Mouse (Mus musculus) MEL (cell line): ENCODE results near the gene Casr. TPM values are rescaled to one million over a fixed set of nuclear protein-coding genes. Genes with fewer than 3 reads are reported as not detected.

ENCODE experiments used
- DNase-seq: peaks from one replicate; pipeline ENCODE4 v3.0.0; 2011; ENCODE audit warnings: low read depth, low spot score
- H3K27ac ChIP-seq: 2 replicates; pipeline ENCODE4 v1.5.1; 2012; ENCODE audit warnings: low read depth, mild to moderate bottlenecking, control low read depth, low read length, moderate library complexity; ENCODE audit not compliant: control insufficient read depth
- H3K27me3 ChIP-seq, 2 experiments: fragments of 150-350 bp in 1 of 2; sonication (generic) in 1 of 2; 2 replicates each; pipeline ENCODE4 v1.6.1; 2012; ENCODE audit warnings: low read length in 2 of 2, mild to moderate bottlenecking in 2 of 2, improper control_type of control experiment in 1 of 2, moderate library complexity in 1 of 2; ENCODE audit not compliant: insufficient read depth in 2 of 2, control insufficient read depth in 1 of 2
- H3K36me3 ChIP-seq, 2 experiments: 2 replicates each; pipeline ENCODE4 v1.6.1; 2012 to 2014; ENCODE audit warnings: low read length in 2 of 2, improper control_type of control experiment in 1 of 2, inconsistent platforms in 1 of 2, mild to moderate bottlenecking in 1 of 2; ENCODE audit not compliant: insufficient read depth in 2 of 2, control insufficient read depth in 1 of 2
- H3K4me1 ChIP-seq, 2 experiments: fragments of 150-350 bp in 1 of 2; sonication (generic) in 1 of 2; 2 replicates each; pipeline ENCODE4 v1.6.1; 2012; ENCODE audit warnings: low read length in 2 of 2, improper control_type of control experiment in 1 of 2, mild to moderate bottlenecking in 1 of 2; ENCODE audit not compliant: insufficient read depth in 2 of 2, control insufficient read depth in 1 of 2
- H3K4me3 ChIP-seq, 2 experiments: fragments of 150-350 bp in 1 of 2; sonication (generic) in 1 of 2; 2 replicates each; pipeline ENCODE4 v1.5.1; 2012; ENCODE audit warnings: low read depth in 2 of 2, low read length in 2 of 2, mild to moderate bottlenecking in 2 of 2, moderate library complexity in 2 of 2, control low read depth in 1 of 2, improper control_type of control experiment in 1 of 2; ENCODE audit not compliant: control insufficient read depth in 1 of 2, insufficient read depth in 1 of 2
- H3K79me2 ChIP-seq: 2 replicates; pipeline ENCODE4 v1.6.1; 2012; ENCODE audit warnings: mild to moderate bottlenecking, low read length, moderate library complexity; ENCODE audit not compliant: control insufficient read depth, poor library complexity, insufficient read depth
- H3K9ac ChIP-seq: 2 replicates; pipeline ENCODE4 v1.6.1; 2012; ENCODE audit warnings: low read depth, mild to moderate bottlenecking, control low read depth, low read length, moderate library complexity; ENCODE audit not compliant: control insufficient read depth, poor library complexity, severe bottlenecking
- H3K9me3 ChIP-seq: fragments of 150-350 bp; sonication (generic); replicated peaks from 2 replicates; pipeline ENCODE4 v1.6.1; 2012; ENCODE audit warnings: mild to moderate bottlenecking, low read length, improper control_type of control experiment, moderate library complexity; ENCODE audit not compliant: insufficient read depth
- BHLHE40 ChIP-seq: IDR thresholded peaks from 2 replicates; pipeline ENCODE4 v1.6.1; 2012; ENCODE audit warnings: low read depth, mild to moderate bottlenecking, inconsistent platforms, low read length, improper control_type of control experiment, borderline replicate concordance
- CHD2 ChIP-seq: IDR thresholded peaks from 2 replicates; pipeline ENCODE4 v1.6.1; 2011; ENCODE audit warnings: low read length, improper control_type of control experiment
- CTCF ChIP-seq, 3 experiments: IDR thresholded peaks in 2 of 3; conservative IDR thresholded peaks in 1 of 3; 2 replicates each; pipeline ENCODE4 v1.5.1; 2011 to 2012; ENCODE audit warnings: low read length in 3 of 3, low read depth in 2 of 3, mild to moderate bottlenecking in 2 of 3, improper control_type of control experiment in 1 of 3, inconsistent platforms in 1 of 3, mixed read lengths in 1 of 3, moderate library complexity in 1 of 3; ENCODE audit not compliant: control insufficient read depth in 1 of 3, insufficient read depth in 1 of 3, poor library complexity in 1 of 3, severe bottlenecking in 1 of 3
- E2F4 ChIP-seq: IDR thresholded peaks from 2 replicates; pipeline ENCODE4 v1.6.1; 2011; ENCODE audit warnings: low read depth, low read length, improper control_type of control experiment, borderline replicate concordance
- ELF1 ChIP-seq: IDR thresholded peaks from 2 replicates; pipeline ENCODE4 v1.6.1; 2014; ENCODE audit warnings: low read depth, mild to moderate bottlenecking, inconsistent platforms, low read length, improper control_type of control experiment, moderate library complexity
- ETS1 ChIP-seq: IDR thresholded peaks from 2 replicates; pipeline ENCODE4 v1.6.1; 2012; ENCODE audit warnings: low read depth, mild to moderate bottlenecking, inconsistent platforms, low read length, improper control_type of control experiment, moderate library complexity
- GABPA ChIP-seq: IDR thresholded peaks from 2 replicates; pipeline ENCODE4 v1.6.1; 2012; ENCODE audit warnings: low read depth, mild to moderate bottlenecking, inconsistent platforms, low read length, improper control_type of control experiment, moderate library complexity
- HCFC1 ChIP-seq: IDR thresholded peaks from 2 replicates; pipeline ENCODE4 v1.6.1; 2012; ENCODE audit warnings: low read depth, mild to moderate bottlenecking, inconsistent platforms, low read length, improper control_type of control experiment, moderate library complexity
- JUND ChIP-seq: IDR thresholded peaks from 2 replicates; pipeline ENCODE4 v1.6.1; 2011; ENCODE audit warnings: low read depth, mild to moderate bottlenecking, improper control_type of control experiment, low read length
- MAFK ChIP-seq: IDR thresholded peaks from 2 replicates; pipeline ENCODE4 v1.6.1; 2011; ENCODE audit warnings: low read depth, mild to moderate bottlenecking, low read length, improper control_type of control experiment, borderline replicate concordance
- MAX ChIP-seq: IDR thresholded peaks from 2 replicates; pipeline ENCODE4 v1.6.1; 2011; ENCODE audit warnings: low read length, improper control_type of control experiment
- MAZ ChIP-seq: IDR thresholded peaks from 2 replicates; pipeline ENCODE4 v1.6.1; 2012; ENCODE audit warnings: low read depth, mild to moderate bottlenecking, inconsistent platforms, low read length, improper control_type of control experiment
- MXI1 ChIP-seq: IDR thresholded peaks from 2 replicates; pipeline ENCODE4 v1.6.1; 2011; ENCODE audit warnings: mild to moderate bottlenecking, low read depth, low read length, improper control_type of control experiment
- MYC ChIP-seq: IDR thresholded peaks from 2 replicates; pipeline ENCODE4 v1.6.1; 2011; ENCODE audit warnings: low read depth, mild to moderate bottlenecking, low read length, improper control_type of control experiment, moderate library complexity
- NELFE ChIP-seq: IDR thresholded peaks from 2 replicates; pipeline ENCODE4 v1.6.1; 2011; ENCODE audit warnings: low read depth, low read length, improper control_type of control experiment
- NRF1 ChIP-seq: IDR thresholded peaks from 2 replicates; pipeline ENCODE4 v1.6.1; 2014; ENCODE audit warnings: low read depth, mild to moderate bottlenecking, inconsistent platforms, low read length, improper control_type of control experiment, moderate library complexity; ENCODE audit not compliant: poor library complexity, insufficient read depth, severe bottlenecking
- POLR2A ChIP-seq, 2 experiments: IDR thresholded peaks; 2 replicates each; pipeline ENCODE4 v1.6.1; 2011 to 2012; ENCODE audit warnings: low read length in 2 of 2, mild to moderate bottlenecking in 2 of 2, control low read depth in 1 of 2, improper control_type of control experiment in 1 of 2, low read depth in 1 of 2, moderate library complexity in 1 of 2; ENCODE audit not compliant: control insufficient read depth in 1 of 2, insufficient read depth in 1 of 2, poor library complexity in 1 of 2
- POLR2AphosphoS2 ChIP-seq: IDR thresholded peaks from 2 replicates; pipeline ENCODE4 v1.6.1; 2011; ENCODE audit warnings: low read length, improper control_type of control experiment
- RCOR1 ChIP-seq: IDR thresholded peaks from 2 replicates; pipeline ENCODE4 v1.6.1; 2012; ENCODE audit warnings: low read depth, mild to moderate bottlenecking, inconsistent platforms, low read length, improper control_type of control experiment
- SIN3A ChIP-seq: IDR thresholded peaks from 2 replicates; pipeline ENCODE4 v1.6.1; 2012; ENCODE audit warnings: low read length, improper control_type of control experiment, inconsistent platforms
- SMC3 ChIP-seq: IDR thresholded peaks from 2 replicates; pipeline ENCODE4 v1.6.1; 2011; ENCODE audit warnings: low read depth, low read length, improper control_type of control experiment
- TBP ChIP-seq: IDR thresholded peaks from 2 replicates; pipeline ENCODE4 v1.8.0; 2011; ENCODE audit warnings: low read depth, low read length, improper control_type of control experiment
- TCF12 ChIP-seq: IDR thresholded peaks from 2 replicates; pipeline ENCODE4 v1.6.1; 2014; ENCODE audit warnings: low read depth, mild to moderate bottlenecking, inconsistent platforms, low read length, improper control_type of control experiment, moderate library complexity
- UBTF ChIP-seq: IDR thresholded peaks from 2 replicates; pipeline ENCODE4 v1.6.1; 2012; ENCODE audit warnings: low read depth, mild to moderate bottlenecking, inconsistent platforms, low read length, improper control_type of control experiment, moderate library complexity, borderline replicate concordance; ENCODE audit not compliant: insufficient read depth
- USF1 ChIP-seq: IDR thresholded peaks from 2 replicates; pipeline ENCODE4 v1.6.1; 2014; ENCODE audit warnings: low read depth, mild to moderate bottlenecking, inconsistent platforms, low read length, improper control_type of control experiment, moderate library complexity
- USF2 ChIP-seq, 2 experiments: IDR thresholded peaks; 2 replicates each; pipeline ENCODE4 v1.6.1; 2011 to 2012; ENCODE audit warnings: improper control_type of control experiment in 2 of 2, low read length in 2 of 2, borderline replicate concordance in 1 of 2, inconsistent platforms in 1 of 2, low read depth in 1 of 2, mild to moderate bottlenecking in 1 of 2; ENCODE audit not compliant: insufficient read depth in 1 of 2
- ZC3H11A ChIP-seq: IDR thresholded peaks from 2 replicates; pipeline ENCODE4 v1.6.1; 2012; ENCODE audit warnings: low read depth, mild to moderate bottlenecking, inconsistent platforms, low read length, improper control_type of control experiment
- ZMIZ1 ChIP-seq: IDR thresholded peaks from 2 replicates; pipeline ENCODE4 v1.6.1; 2012; ENCODE audit warnings: low read depth, mild to moderate bottlenecking, inconsistent platforms, low read length, improper control_type of control experiment, moderate library complexity
- polyA plus RNA-seq, 2 experiments: library from polyadenylated mRNA; stranded (reverse) in 1 of 2; unstranded in 1 of 2; fragments of >175 nt in 1 of 2; fragments of >200 nt in 1 of 2; gene quantifications; 2 replicates each; pipeline versions ENCODE4 v1.2.1 to v1.2.4; 2012; ENCODE audit warnings: low replicate concordance in 2 of 2, low read depth in 1 of 2; ENCODE audit not compliant: insufficient read length in 2 of 2, insufficient read depth in 1 of 2, missing spikeins in 1 of 2
- total RNA-seq: library from RNA; depleted of rRNA; stranded (reverse); fragments of 300-350 nt; gene quantifications from 2 replicates; pipeline ENCODE4 v1.2.3, GENCODE M21; 2012

Gene Casr
- total and polyA plus RNA-seq, 3 experiments, result not detected

GRCm38 (mm10) chr16:36532046-36532445 is 29.9 kb downstream of the Casr start:
- Histone ChIP-seq H3K9ac (no peak overlapping the region), H3K79me2 (no peaks in the 10 kb centered on the region), H3K4me3 (no peak overlapping the region), H3K36me3 (no peaks in the 10 kb centered on the region), H3K4me1 (no peaks in the 10 kb centered on the region), H3K27me3 (no peaks in the 10 kb centered on the region; a peak in 1 of 4 replicates), H3K27ac (no peak overlapping the region), H3K9me3 (no peaks in the 10 kb centered on the region)
- TF ChIP-seq USF1 (no peak), MAZ (no peak), ZMIZ1 (no peak), RCOR1 (no peak), BHLHE40 (no peak), MXI1 (no peak), TCF12 (no peak), USF2 (IDR thresholded peaks at IDR 0.05; ENCODE audit: borderline replicate concordance in 1 of 2, insufficient read depth in 1 of 2, low read depth in 1 of 2, low read length in 2 of 2) (no peak), NRF1 (no peak), ELF1 (no peak), SIN3A (no peak), UBTF (no peak), CHD2 (no peak), GABPA (no peak), SMC3 (no peak), MAFK (no peak), ZC3H11A (no peak), MYC (no peak), E2F4 (no peak), HCFC1 (no peak)
- DNase-seq, result no peak

- H3K27me3 ChIP-seq, result no peaks in the 10 kb centered on the region; a peak in 1 of 4 replicates
- no peaks in the 10 kb centered on the region for H3K36me3 ChIP-seq
- H3K9ac ChIP-seq, result no peak overlapping the region
- H3K79me2 ChIP-seq, result no peaks in the 10 kb centered on the region
- H3K4me1 ChIP-seq, result no peaks in the 10 kb centered on the region
- DNase-seq, result no peak
- TF ChIP-seq SIN3A (no peak), TBP (no peak), SMC3 (no peak), MAX (no peak), MYC (no peak), USF1 (no peak), NELFE (no peak), POLR2A (IDR thresholded peaks at IDR 0.05; ENCODE audit: control insufficient read depth in 1 of 2, insufficient read depth in 1 of 2, low read depth in 1 of 2, low read length in 2 of 2, poor library complexity in 1 of 2) (no peak), CTCF (IDR thresholded peaks at IDR 0.05 in 2 of 3, conservative IDR thresholded peaks at IDR 0.05 in 1 of 3; ENCODE audit: control insufficient read depth in 1 of 3, insufficient read depth in 1 of 3, low read depth in 2 of 3, low read length in 3 of 3, poor library complexity in 1 of 3, severe bottlenecking in 1 of 3) (no peak), JUND (no peak), ETS1 (no peak), POLR2AphosphoS2 (no peak), ZC3H11A (no peak), ZMIZ1 (no peak)
- TF ChIP-seq, all 39 proteins: peak for 0
- H3K27ac ChIP-seq, result no peak overlapping the region
- H3K9me3 ChIP-seq, result no peaks in the 10 kb centered on the region
- no peak overlapping the region for H3K4me3 ChIP-seq
Measured at GRCm38 (mm10) chr16:36531630-36532029, 30.3 kb downstream of the Casr start.
